Mouse (Mus musculus): ENCODE measurements around the gene Fam241a. TPM values are rescaled to one million over a fixed set of nuclear protein-coding genes. Genes with fewer than 3 reads are reported as not detected.

The Fam241a gene
- polyA plus RNA-seq, 1 experiment: 9.2 TPM

DNA sequence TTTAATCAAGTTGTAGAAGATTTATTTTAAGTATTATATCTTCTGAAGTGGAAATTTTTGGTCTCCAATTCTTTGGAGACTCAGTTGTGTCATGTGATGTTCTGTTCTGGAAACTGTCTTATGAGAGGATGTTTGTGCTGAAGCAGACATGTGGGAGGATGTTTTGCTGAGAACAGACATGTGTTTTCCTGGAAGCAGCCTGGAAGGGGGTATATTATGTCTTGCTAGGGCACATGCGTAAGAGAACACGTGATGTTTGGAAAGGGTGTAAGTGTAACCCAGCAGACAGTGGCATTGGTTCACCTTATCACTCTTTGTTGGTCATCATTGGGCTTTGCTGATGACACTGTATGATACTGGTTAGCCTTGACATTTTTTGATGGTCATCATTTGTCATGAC lies 20.6 kb downstream of the Fam241a start:
- H3K4me3 ChIP-seq (ENCODE audit: control insufficient read depth, low read depth, low read length): no peak overlapping the region
- no peak overlapping the region for H3K27ac ChIP-seq (ENCODE audit: control insufficient read depth, insufficient read depth, low read depth, low read length)
- TF ChIP-seq CTCF (IDR thresholded peaks at IDR 0.05; ENCODE audit: control insufficient read depth, insufficient read depth, insufficient replicate concordance, low read depth, low read length): no peak
- no peak for TF ChIP-seq POLR2A (IDR thresholded peaks at IDR 0.05; ENCODE audit: control insufficient read depth, low read depth, low read length)
- H3K4me1 ChIP-seq (ENCODE audit: control insufficient read depth, insufficient read depth, low read length): no peaks in the 10 kb centered on the region
- H3K27me3 ChIP-seq (ENCODE audit: control insufficient read depth, insufficient read depth, low read length): no peaks in the 10 kb centered on the region
- H3K36me3 ChIP-seq (ENCODE audit: control insufficient read depth, insufficient read depth, low read length): no peaks in the 10 kb centered on the region

DNA sequence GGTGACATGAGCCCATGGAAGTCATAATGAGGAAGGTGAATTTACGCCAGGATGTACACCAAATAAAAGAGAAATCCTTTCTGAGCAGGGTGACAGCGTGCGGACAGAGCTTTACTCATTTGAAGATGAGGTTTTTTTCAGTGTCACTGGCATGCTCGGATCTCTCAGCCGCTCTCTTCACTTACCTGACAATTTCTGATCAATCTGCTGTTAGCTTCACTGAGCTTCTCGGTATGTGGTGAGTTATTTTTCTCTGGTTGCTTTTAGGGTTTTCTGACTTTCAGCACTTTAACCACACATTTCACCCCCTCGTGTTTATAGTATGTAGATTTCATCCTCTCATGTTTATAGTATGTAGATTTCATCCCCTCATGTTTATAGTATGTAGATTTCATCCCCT lies 21.1 kb downstream of the Fam241a start:
- H3K27me3 ChIP-seq (ENCODE audit: control insufficient read depth, insufficient read depth, low read length): no peaks in the 10 kb centered on the region

DNA sequence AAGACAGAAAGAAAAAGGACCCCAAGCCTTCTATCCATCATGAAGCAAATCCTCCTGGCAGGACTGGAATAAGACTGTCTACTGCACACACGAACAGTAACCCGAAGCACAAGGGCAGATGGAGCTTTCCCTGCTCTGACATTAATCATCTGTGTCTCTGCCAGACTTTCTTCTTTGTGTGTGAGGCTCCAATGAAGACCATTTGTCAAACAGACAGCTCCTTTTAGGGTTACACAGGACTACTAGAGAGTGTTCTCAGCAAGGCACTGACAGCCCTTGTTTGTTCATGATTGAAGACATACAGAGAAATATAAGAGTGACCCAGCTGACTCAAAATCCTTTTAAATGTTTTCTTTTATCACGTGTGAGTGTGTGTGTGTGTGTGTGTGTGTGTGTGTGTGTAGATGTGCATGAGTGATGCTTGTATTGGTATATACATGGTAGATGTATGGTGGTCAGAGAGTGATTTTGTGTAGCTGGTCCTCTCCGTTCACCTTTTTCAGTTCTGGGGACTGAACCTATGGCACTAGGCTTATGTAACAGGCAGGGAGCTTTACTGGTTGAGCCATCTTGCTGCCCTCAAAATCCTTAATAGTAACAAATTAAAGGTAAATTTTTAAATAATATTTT lies 21.8 kb downstream of the Fam241a start:
- H3K27me3 ChIP-seq (ENCODE audit: control insufficient read depth, insufficient read depth, low read length): no peaks in the 10 kb centered on the region
- TF ChIP-seq POLR2A (IDR thresholded peaks at IDR 0.05; ENCODE audit: control insufficient read depth, low read depth, low read length) (no peak), CTCF (IDR thresholded peaks at IDR 0.05; ENCODE audit: control insufficient read depth, insufficient read depth, insufficient replicate concordance, low read depth, low read length) (no peak)
- no peaks in the 10 kb centered on the region for H3K4me1 ChIP-seq (ENCODE audit: control insufficient read depth, insufficient read depth, low read length)
- H3K27ac ChIP-seq (ENCODE audit: control insufficient read depth, insufficient read depth, low read depth, low read length): no peak overlapping the region
- H3K4me3 ChIP-seq (ENCODE audit: control insufficient read depth, low read depth, low read length): no peak overlapping the region
- H3K36me3 ChIP-seq (ENCODE audit: control insufficient read depth, insufficient read depth, low read length): no peaks in the 10 kb centered on the region

More for the DNA sequence above, 21.1 kb downstream of the Fam241a start:
- H3K27ac ChIP-seq (ENCODE audit: control insufficient read depth, insufficient read depth, low read depth, low read length): no peak overlapping the region
- no peak for TF ChIP-seq CTCF (IDR thresholded peaks at IDR 0.05; ENCODE audit: control insufficient read depth, insufficient read depth, insufficient replicate concordance, low read depth, low read length)
- TF ChIP-seq POLR2A (IDR thresholded peaks at IDR 0.05; ENCODE audit: control insufficient read depth, low read depth, low read length): no peak
- no peaks in the 10 kb centered on the region for H3K36me3 ChIP-seq (ENCODE audit: control insufficient read depth, insufficient read depth, low read length)
- H3K4me3 ChIP-seq (ENCODE audit: control insufficient read depth, low read depth, low read length): no peak overlapping the region
- H3K4me1 ChIP-seq (ENCODE audit: control insufficient read depth, insufficient read depth, low read length): no peaks in the 10 kb centered on the region

DNA sequence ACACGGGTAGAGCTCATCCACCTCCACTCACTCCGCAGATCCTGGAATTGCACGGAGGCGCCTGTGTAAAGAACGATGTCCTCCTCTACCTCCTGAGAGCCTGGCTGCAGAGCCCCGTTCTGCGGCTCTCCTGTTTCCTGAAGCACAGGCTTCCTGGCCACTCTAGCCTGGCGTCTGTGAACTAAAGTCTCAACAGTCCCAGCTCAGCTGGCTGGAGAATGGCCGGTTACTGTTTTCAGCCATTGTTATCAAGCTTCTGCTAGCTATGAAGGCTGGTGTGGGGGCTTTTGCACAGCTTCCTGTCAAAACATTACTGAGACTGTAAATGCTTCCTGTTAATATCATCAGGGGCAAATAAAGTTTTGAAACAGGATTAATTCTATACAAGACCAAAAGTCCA lies 24.5 kb downstream of the Fam241a start:
- Histone ChIP-seq H3K36me3 (ENCODE audit: control insufficient read depth, insufficient read depth, low read length) (no peaks in the 10 kb centered on the region), H3K4me3 (ENCODE audit: control insufficient read depth, low read depth, low read length) (no peak overlapping the region), H3K4me1 (ENCODE audit: control insufficient read depth, insufficient read depth, low read length) (no peaks in the 10 kb centered on the region), H3K27me3 (ENCODE audit: control insufficient read depth, insufficient read depth, low read length) (no peaks in the 10 kb centered on the region), H3K27ac (ENCODE audit: control insufficient read depth, insufficient read depth, low read depth, low read length) (no peak overlapping the region)
- TF ChIP-seq POLR2A (IDR thresholded peaks at IDR 0.05; ENCODE audit: control insufficient read depth, low read depth, low read length): no peak
- no peak for TF ChIP-seq CTCF (IDR thresholded peaks at IDR 0.05; ENCODE audit: control insufficient read depth, insufficient read depth, insufficient replicate concordance, low read depth, low read length)

DNA sequence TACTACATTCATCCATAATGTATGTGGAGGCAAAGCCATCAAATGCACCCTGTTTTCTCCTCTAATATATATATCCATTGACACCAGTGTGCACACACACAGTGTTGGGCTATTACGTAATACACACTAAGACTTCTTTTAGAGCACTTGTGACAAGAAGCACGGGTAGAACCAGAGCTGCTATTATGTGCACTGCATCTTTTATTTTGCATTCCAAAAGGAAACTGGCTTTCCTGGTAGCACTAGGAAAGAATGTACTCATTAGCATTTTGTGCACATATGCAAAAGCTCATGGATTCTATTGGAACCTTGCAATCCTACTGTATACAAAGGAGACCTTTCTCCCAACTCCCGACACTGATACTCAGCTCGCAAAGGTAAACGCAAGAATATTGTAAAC lies 27.2 kb downstream of the Fam241a start:
- Histone ChIP-seq H3K4me3 (ENCODE audit: control insufficient read depth, low read depth, low read length) (no peak overlapping the region), H3K36me3 (ENCODE audit: control insufficient read depth, insufficient read depth, low read length) (no peaks in the 10 kb centered on the region), H3K27ac (ENCODE audit: control insufficient read depth, insufficient read depth, low read depth, low read length) (no peak overlapping the region), H3K4me1 (ENCODE audit: control insufficient read depth, insufficient read depth, low read length) (no peaks in the 10 kb centered on the region), H3K27me3 (ENCODE audit: control insufficient read depth, insufficient read depth, low read length) (no peaks in the 10 kb centered on the region)
- TF ChIP-seq POLR2A (IDR thresholded peaks at IDR 0.05; ENCODE audit: control insufficient read depth, low read depth, low read length): no peak
- TF ChIP-seq CTCF (IDR thresholded peaks at IDR 0.05; ENCODE audit: control insufficient read depth, insufficient read depth, insufficient replicate concordance, low read depth, low read length): no peak

DNA sequence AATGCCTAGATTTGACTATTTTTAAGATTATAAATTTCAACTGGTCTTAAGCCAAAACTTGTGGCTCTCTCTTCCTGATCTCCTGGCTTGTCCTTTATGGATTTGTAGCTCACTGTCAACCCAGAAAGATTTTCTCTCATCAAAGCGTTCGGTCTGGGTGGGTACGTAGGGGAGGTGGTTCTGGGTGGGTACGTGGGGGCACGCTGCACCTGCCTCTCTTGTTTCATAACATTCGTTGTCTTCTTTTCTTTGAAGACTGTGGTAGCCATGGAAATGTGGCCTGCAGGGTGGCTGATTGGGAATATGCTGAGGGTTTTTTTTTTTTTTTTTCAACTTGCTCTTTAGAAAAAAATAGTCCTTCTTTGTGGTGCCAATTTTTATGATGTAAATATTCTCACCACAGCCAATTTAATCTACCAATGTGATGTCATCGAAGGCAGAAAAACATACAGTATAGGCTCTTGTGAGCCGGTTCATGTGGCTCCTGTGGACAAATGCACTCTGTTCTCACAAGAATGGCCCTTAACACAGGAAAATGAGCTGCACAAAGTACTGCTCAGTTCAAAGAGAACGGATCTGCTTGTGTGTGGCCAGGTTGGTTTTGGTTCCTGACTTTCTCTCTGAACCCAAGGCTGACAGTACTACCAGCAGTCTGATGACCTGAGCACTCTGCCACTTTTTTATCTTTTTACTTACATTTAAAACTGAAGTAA lies 27.9 kb downstream of the Fam241a start:
- no peaks in the 10 kb centered on the region for H3K4me1 ChIP-seq (ENCODE audit: control insufficient read depth, insufficient read depth, low read length)
- no peak overlapping the region for H3K4me3 ChIP-seq (ENCODE audit: control insufficient read depth, low read depth, low read length)
- H3K27ac ChIP-seq (ENCODE audit: control insufficient read depth, insufficient read depth, low read depth, low read length): no peak overlapping the region
- H3K27me3 ChIP-seq (ENCODE audit: control insufficient read depth, insufficient read depth, low read length): no peaks in the 10 kb centered on the region
- H3K36me3 ChIP-seq (ENCODE audit: control insufficient read depth, insufficient read depth, low read length): no peaks in the 10 kb centered on the region
- no peak for TF ChIP-seq CTCF (IDR thresholded peaks at IDR 0.05; ENCODE audit: control insufficient read depth, insufficient read depth, insufficient replicate concordance, low read depth, low read length)
- TF ChIP-seq POLR2A (IDR thresholded peaks at IDR 0.05; ENCODE audit: control insufficient read depth, low read depth, low read length): no peak

DNA sequence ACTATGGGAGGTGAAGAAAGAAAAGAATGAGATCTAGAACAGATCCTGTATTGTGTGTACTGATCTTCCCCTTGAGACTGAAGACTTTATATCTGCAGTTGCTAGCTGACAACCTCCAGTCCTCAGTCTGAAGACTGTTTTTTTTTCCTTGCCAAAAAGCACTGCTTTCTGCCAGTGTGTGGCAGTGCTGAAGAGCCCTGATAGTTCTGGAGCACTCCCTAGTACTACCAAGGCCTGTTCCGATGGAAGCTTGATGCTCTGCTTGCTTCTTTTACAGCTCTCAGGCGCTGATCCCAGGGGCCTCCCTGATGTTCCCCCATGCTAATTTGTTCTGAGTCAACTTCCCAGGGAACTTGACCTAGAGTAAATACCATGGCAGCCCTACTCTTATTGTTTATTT lies 31.9 kb downstream of the Fam241a start:
- Histone ChIP-seq H3K4me3 (ENCODE audit: control insufficient read depth, low read depth, low read length) (no peak overlapping the region), H3K27me3 (ENCODE audit: control insufficient read depth, insufficient read depth, low read length) (no peaks in the 10 kb centered on the region), H3K27ac (ENCODE audit: control insufficient read depth, insufficient read depth, low read depth, low read length) (no peak overlapping the region), H3K36me3 (ENCODE audit: control insufficient read depth, insufficient read depth, low read length) (no peaks in the 10 kb centered on the region), H3K4me1 (ENCODE audit: control insufficient read depth, insufficient read depth, low read length) (no peaks in the 10 kb centered on the region)
- TF ChIP-seq POLR2A (IDR thresholded peaks at IDR 0.05; ENCODE audit: control insufficient read depth, low read depth, low read length): no peak
- TF ChIP-seq CTCF (IDR thresholded peaks at IDR 0.05; ENCODE audit: control insufficient read depth, insufficient read depth, insufficient replicate concordance, low read depth, low read length): no peak

Data from testis, adult 2 months (tissue).